Mouse (Mus musculus) activated CD4-positive, CD25-positive, alpha-beta regulatory T cell, adult 4 months (primary cell): ENCODE results near the gene Ror1. TPM values are rescaled to one million over a fixed set of nuclear protein-coding genes. Genes with fewer than 3 reads are reported as not detected.

Experiments used
- ATAC-seq: one replicate; pipeline ENCODE4 v1.8.0; 2017
- polyA plus RNA-seq, 2 experiments: library from polyadenylated mRNA; unstranded; fragments of 100-300 nt; shearing (Covaris generic); gene quantifications; one replicate each; pipeline ENCODE4 v1.2.1; 2017

Gene Ror1
- polyA plus RNA-seq, 2 experiments from 2014 or later, result not detected

GRCm38 (mm10) chr4:100166871-100167270 lies 71.3 kb downstream of the Ror1 start:
- no peak for ATAC-seq

- no peak for ATAC-seq
Observed at GRCm38 (mm10) chr4:100169683-100170082, 74.1 kb downstream of the Ror1 start.

- ATAC-seq, result no peak
Observed at GRCm38 (mm10) chr4:100170161-100170650, 74.6 kb downstream of the Ror1 start.

- no peak for ATAC-seq
Observed at GRCm38 (mm10) chr4:100170743-100171142, 75.2 kb downstream of the Ror1 start.

- ATAC-seq, result no peak
Observed at GRCm38 (mm10) chr4:100171483-100171898, 75.9 kb downstream of the Ror1 start.

GRCm38 (mm10) chr4:100175594-100175993 lies 80.0 kb downstream of the Ror1 start:
- no peak for ATAC-seq

- ATAC-seq, result no peak
Observed at GRCm38 (mm10) chr4:100178316-100178715, 82.7 kb downstream of the Ror1 start.

GRCm38 (mm10) chr4:100181676-100182075 lies 86.1 kb downstream of the Ror1 start:
- ATAC-seq, result no peak

- ATAC-seq, result no peak
Observed at GRCm38 (mm10) chr4:100186781-100187180, 91.2 kb downstream of the Ror1 start.

- ATAC-seq, result no peak
Observed at GRCm38 (mm10) chr4:100187563-100188200, 92.1 kb downstream of the Ror1 start.

GRCm38 (mm10) chr4:100188201-100188699 lies 92.7 kb downstream of the Ror1 start:
- ATAC-seq, result no peak

GRCm38 (mm10) chr4:100191483-100191882 lies 95.9 kb downstream of the Ror1 start:
- ATAC-seq, result no peak

- no peak for ATAC-seq
Observed at GRCm38 (mm10) chr4:100194136-100194535, 98.5 kb downstream of the Ror1 start.

- ATAC-seq, result no peak
Observed at GRCm38 (mm10) chr4:100196255-100196793, 100.7 kb downstream of the Ror1 start.

- no peak for ATAC-seq
Observed at GRCm38 (mm10) chr4:100198275-100198674, 102.7 kb downstream of the Ror1 start.

GRCm38 (mm10) chr4:100201322-100201721 lies 105.7 kb downstream of the Ror1 start:
- no peak for ATAC-seq

- no peak for ATAC-seq
Observed at GRCm38 (mm10) chr4:100203066-100203465, 107.5 kb downstream of the Ror1 start.

GRCm38 (mm10) chr4:100203688-100204087 lies 108.1 kb downstream of the Ror1 start:
- ATAC-seq, result no peak

- ATAC-seq, result no peak
Observed at GRCm38 (mm10) chr4:100204381-100204780, 108.8 kb downstream of the Ror1 start.

- ATAC-seq, result no peak
Observed at GRCm38 (mm10) chr4:100208081-100208480, 112.5 kb downstream of the Ror1 start.

- ATAC-seq, result no peak
Observed at GRCm38 (mm10) chr4:100209106-100209505, 113.5 kb downstream of the Ror1 start.

- ATAC-seq, result no peak
Observed at GRCm38 (mm10) chr4:100211331-100211730, 115.7 kb downstream of the Ror1 start.

GRCm38 (mm10) chr4:100214324-100215215 lies 119.0 kb downstream of the Ror1 start:
- no peak for ATAC-seq
